Mouse (Mus musculus) forebrain, postnatal 0 days (tissue): ENCODE results near the gene Hamp. TPM values are rescaled to one million over a fixed set of nuclear protein-coding genes. Genes with fewer than 3 reads are reported as not detected.
A peak's percentile ranks its signal among the peaks of the same experiment; 100 is the strongest.

Experiments
- ATAC-seq: fragments of 200-750 bp; cut with Nextera tagmentation; 2 replicates; pipeline ENCODE4 v1.8.0; 2017; ENCODE audit warnings: mild to moderate bottlenecking, moderate library complexity
- DNase-seq: peaks from one replicate; pipeline ENCODE4 v3.0.0-alpha.2; 2015
- H3K27ac ChIP-seq: fragments of 300-500 bp; sonication (generic); 2 replicates; pipeline ENCODE4 v1.5.1; 2014; ENCODE audit warnings: low read depth, mild to moderate bottlenecking, antibody characterized with exemption, low read length, moderate library complexity, mixed read lengths
- H3K27me3 ChIP-seq: fragments of 300-500 bp; sonication (generic); 2 replicates; pipeline ENCODE4 v1.6.1; 2014; ENCODE audit warnings: mild to moderate bottlenecking, low read length, mixed read lengths; ENCODE audit not compliant: insufficient read depth
- H3K36me3 ChIP-seq: fragments of 300-500 bp; sonication (generic); 2 replicates; pipeline ENCODE4 v1.6.1; 2014; ENCODE audit warnings: mild to moderate bottlenecking, moderate library complexity; ENCODE audit not compliant: insufficient read depth
- H3K4me1 ChIP-seq: fragments of 300-500 bp; sonication (generic); 2 replicates; pipeline ENCODE4 v1.6.1; 2014; ENCODE audit warnings: antibody characterized with exemption; ENCODE audit not compliant: insufficient read depth
- H3K4me2 ChIP-seq: fragments of 300-500 bp; sonication (generic); 2 replicates; pipeline ENCODE4 v1.6.1; 2014; ENCODE audit warnings: low read depth, mild to moderate bottlenecking, moderate library complexity
- H3K4me3 ChIP-seq: fragments of 300-500 bp; sonication (generic); 2 replicates; pipeline ENCODE4 v1.5.1; 2014; ENCODE audit warnings: low read depth, low read length, mixed read lengths
- H3K9ac ChIP-seq: fragments of 300-500 bp; sonication (generic); 2 replicates; pipeline ENCODE4 v1.6.1; 2014; ENCODE audit warnings: mild to moderate bottlenecking
- H3K9me3 ChIP-seq: fragments of 300-500 bp; sonication (generic); 2 replicates; pipeline ENCODE4 v1.6.1; 2016; ENCODE audit warnings: low read length
- CTCF ChIP-seq: sonication (generic); IDR thresholded peaks from 2 replicates; pipeline ENCODE4 v1.5.1; 2016; ENCODE audit warnings: antibody characterized with exemption, control low read depth, low read depth
- WGBS: fragments of 180-500 bp; shearing (Covaris S2); extraction: QIAGEN DNeasy Blood & Tissue Kit; methylation state at CpG from one replicate; pipeline ENCODE4 v1.1.7; 2014; 5-methylcytosine and 5-hydroxymethylcytosine counted together
- polyA plus RNA-seq: library from polyadenylated mRNA; unstranded; fragments of >200 nt; fragmentation: Nextera tagmentation; extraction: Ambion mirVana; gene quantifications from 2 replicates; pipeline ENCODE4 v1.2.1, GENCODE M21; 2015
- total RNA-seq: library from RNA; depleted of rRNA; stranded (reverse); fragments of >200 nt; gene quantifications from 2 replicates; pipeline ENCODE4 v1.2.3, GENCODE M21; 2014

Gene Hamp
- total and polyA plus RNA-seq, 2 experiments from 2014 or later = not detected

DNA sequence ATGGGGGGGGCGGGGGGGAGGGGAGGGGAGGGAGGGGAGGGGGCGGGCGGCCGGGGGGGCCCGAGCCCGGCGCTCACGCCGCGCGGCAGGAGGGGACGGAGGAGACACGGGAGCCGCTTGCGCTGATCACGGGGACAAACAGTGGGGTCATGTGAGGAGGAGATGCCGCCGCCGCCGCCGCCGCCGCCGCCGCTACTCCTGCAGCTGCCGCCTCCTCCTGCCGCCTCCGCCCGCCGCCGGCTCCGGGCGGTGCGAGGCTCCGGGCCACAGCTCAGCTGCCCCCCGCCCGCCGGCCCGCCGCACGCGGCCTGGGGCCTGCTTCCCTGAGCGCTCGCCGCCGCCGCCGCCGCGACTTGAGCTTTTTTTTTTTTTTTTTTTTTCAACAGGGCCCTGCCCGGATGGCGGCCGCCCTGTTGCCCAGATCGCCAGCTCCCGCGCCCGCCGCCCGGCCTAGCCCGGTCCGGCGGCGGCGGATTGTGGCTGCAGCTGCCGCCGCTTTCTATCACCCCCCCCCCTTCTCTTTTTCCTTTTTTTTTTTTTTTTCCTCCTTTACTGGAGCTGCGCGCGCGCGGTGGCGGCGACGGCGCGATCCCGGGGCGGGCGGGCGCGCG lies 13.0 kb upstream of the Hamp start, which contains the start of gene Usf2:
Gene Usf2, minus strand, starts transcription at position 48 of the 611 bp plus-strand sequence.
- no peak for TF ChIP-seq CTCF
- Histone ChIP-seq H3K27ac (peak within 1 kb of the TSS; percentile 98), H3K36me3 (peaks cover 30% of the 10 kb centered on the region), H3K27me3 (no peaks in the 10 kb centered on the region), H3K9ac (peak within 1 kb of the TSS; percentile 99), H3K4me1 (peaks cover 15% of the 10 kb centered on the region), H3K4me3 (peak within 1 kb of the TSS; percentile 94), H3K9me3 (no peaks in the 10 kb centered on the region), H3K4me2 (peak within 1 kb of the TSS; percentile 67)
- DNase-seq (peak; percentile 86), ATAC-seq (peak; percentile 80)
- 1% methylated on average over 36 of the region's 82 CpGs for WGBS

DNA sequence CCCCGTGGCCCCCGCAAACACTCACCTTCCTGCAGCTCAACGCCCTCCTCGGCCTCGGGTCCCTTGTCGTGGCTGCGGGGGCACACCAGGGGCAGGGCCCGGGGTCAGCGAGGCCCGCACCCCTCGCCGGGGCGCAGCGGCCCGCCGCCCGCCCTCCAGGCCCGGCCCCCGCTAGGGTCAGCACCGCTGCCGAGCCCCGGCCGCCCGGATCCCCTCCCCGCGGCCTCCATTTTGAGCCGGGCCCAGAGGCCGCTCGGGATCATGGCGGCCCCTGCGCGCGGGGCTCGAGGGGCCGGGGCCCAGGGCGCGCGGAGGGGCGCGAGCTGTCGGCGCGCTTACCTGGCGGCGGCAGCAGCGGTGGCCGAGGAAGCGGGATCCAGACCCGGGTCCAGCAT lies 12.5 kb upstream of the Hamp start:
- H3K4me1 ChIP-seq = peaks cover 15% of the 10 kb centered on the region
- DNase-seq (no peak), ATAC-seq (peak; percentile 46)
- H3K27ac ChIP-seq = peak overlapping the region; percentile 98
- H3K36me3 ChIP-seq = peaks cover 34% of the 10 kb centered on the region
- H3K27me3 ChIP-seq = no peaks in the 10 kb centered on the region
- no peaks in the 10 kb centered on the region for H3K9me3 ChIP-seq
- peak overlapping the region; percentile 99 for H3K9ac ChIP-seq
- H3K4me3 ChIP-seq = peak overlapping the region; percentile 94
- H3K4me2 ChIP-seq = peak overlapping the region; percentile 67
- 1% methylated on average over 22 of the region's 49 CpGs for WGBS
- TF ChIP-seq CTCF = no peak

DNA sequence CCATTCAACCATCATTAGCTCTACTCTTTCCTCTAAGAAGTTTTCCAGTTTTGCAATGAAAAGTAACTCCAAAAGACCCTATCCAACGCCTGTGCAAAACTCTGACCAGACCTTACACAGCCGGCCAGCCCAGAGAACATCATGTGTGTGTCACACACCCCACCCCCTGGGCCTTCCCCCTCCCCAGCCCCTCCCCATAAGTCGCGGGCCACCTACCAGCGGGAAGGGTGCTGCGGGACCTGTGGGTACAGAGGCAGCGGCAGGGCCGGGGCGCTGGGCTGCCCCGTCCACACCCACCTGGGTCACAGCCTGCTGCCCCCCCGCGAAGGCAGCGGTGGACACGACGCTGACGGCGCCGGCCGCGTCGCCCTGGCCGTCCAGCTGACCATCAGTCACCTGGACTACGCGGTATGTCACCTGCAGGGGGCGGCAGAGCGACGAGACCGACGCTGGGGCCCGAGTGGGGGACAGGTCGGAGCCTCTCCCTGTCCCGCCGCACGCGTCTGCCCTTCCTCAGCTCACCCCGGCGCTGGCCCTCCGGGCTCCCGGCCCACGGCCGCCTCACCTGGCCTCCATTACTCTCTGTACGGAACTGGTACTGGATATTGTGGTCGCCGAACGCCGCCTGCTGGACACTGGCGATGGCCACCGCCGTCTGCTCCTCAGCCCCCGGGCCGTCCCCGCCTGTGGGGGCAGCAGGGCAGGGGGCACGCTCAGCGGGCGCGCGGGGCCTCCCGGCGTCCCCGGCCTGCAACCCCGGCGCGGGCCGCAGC lies 11.9 kb upstream of the Hamp start:
- peak; percentile 56 for ATAC-seq
- H3K9ac ChIP-seq = peak overlapping the region; percentile 99
- peak overlapping the region; percentile 67 for H3K4me2 ChIP-seq
- H3K27ac ChIP-seq = peak overlapping the region; percentile 98
- peak overlapping the region; percentile 94 for H3K4me3 ChIP-seq
- DNase-seq = peak; percentile 75
- under 1% methylated on average over 61 of the region's 64 CpGs for WGBS
- H3K36me3 ChIP-seq = peaks cover 39% of the 10 kb centered on the region
- TF ChIP-seq CTCF = peak; percentile 84
- peaks cover 15% of the 10 kb centered on the region for H3K4me1 ChIP-seq
- no peaks in the 10 kb centered on the region for H3K9me3 ChIP-seq
- H3K27me3 ChIP-seq = no peaks in the 10 kb centered on the region

DNA sequence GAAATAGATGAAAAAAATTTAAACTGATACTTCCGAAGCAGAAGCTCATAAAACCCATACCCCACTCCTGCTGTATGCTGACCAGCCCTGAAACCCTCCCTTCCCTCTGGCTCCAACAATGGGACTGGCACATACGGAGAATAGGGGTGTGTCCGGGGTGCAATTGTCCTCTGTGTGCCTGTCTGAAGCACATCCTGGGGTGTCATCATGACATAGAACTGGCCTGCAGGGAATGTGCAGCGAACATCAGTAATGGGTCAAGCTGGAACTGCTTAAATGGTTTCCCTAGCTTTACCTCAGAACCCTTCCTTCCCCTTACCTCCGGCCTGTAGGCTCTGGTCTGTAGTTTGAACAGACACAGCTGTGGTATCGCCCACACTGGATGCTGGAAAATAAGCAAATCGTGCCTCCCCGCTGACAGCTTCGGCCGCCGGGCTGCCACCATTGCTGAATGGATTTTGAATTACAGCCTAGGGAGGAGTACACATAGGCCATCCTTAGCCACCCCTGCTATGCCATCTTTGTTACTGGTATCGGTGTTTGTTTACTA lies 11.2 kb upstream of the Hamp start:
- Histone ChIP-seq H3K27me3 (no peaks in the 10 kb centered on the region), H3K4me1 (peaks cover 15% of the 10 kb centered on the region), H3K4me2 (peak overlapping the region; percentile 67), H3K9ac (0 out of 2 replicates have a peak overlapping the region, but pooled peaks have one; percentile 99), H3K9me3 (no peaks in the 10 kb centered on the region), H3K27ac (no peak overlapping the region), H3K4me3 (peak overlapping the region; percentile 94), H3K36me3 (peaks cover 44% of the 10 kb centered on the region)
- WGBS = 85% methylated on average over 12 of the region's 12 CpGs
- no peak for ATAC-seq
- TF ChIP-seq CTCF = no peak
- no peak for DNase-seq

DNA sequence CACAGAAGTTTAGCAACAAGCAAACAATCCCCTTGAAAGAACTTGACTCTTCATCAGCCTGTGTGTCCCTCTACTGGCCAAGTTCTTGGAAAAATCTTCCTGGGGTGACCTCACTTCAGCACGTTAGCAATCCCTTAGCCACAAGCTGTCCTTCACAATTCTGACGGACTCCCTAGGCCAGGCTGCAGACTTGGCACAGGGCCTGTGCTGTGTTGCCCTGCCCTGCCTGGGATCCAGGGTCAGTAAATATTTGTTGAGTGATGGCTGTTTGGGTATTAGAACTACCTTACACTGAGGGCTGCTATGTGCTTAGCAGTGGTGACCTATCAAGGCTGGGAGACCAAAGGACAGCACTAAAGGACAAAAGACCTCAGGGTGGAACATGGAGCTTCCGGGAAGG lies 10.2 kb upstream of the Hamp start:
- H3K27me3 ChIP-seq = no peaks in the 10 kb centered on the region
- H3K4me2 ChIP-seq = no peak overlapping the region
- TF ChIP-seq CTCF = no peak
- no peak overlapping the region for H3K27ac ChIP-seq
- DNase-seq (no peak), ATAC-seq (no peak)
- no peaks in the 10 kb centered on the region for H3K9me3 ChIP-seq
- no peak overlapping the region for H3K9ac ChIP-seq
- WGBS = 78% methylated on average over 3 of the region's 3 CpGs
- no peak overlapping the region for H3K4me3 ChIP-seq
- H3K36me3 ChIP-seq = peaks cover 48% of the 10 kb centered on the region
- peaks cover 15% of the 10 kb centered on the region for H3K4me1 ChIP-seq

DNA sequence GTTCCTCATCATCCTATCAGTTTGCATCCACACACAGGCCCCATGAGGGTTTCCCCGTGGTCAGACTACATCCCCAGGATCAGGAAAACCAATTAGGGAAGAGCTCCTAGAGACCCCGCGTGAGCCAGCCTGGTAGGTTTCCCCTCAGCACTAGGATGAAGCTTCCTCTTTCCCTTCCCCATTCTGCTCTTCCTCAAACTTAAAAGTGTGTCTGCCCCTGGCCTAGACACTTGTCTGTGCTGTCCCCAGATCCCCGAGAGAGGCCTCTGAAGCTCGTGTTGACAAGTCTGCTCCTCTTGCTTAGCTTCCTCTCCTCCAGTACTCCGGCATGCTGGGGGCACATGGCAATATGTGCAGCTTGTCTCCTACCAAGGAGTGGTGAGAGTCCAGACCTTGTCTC lies 9.6 kb upstream of the Hamp start:
- Histone ChIP-seq H3K27ac (no peak overlapping the region), H3K9me3 (no peaks in the 10 kb centered on the region), H3K4me2 (no peak overlapping the region), H3K9ac (no peak overlapping the region), H3K4me1 (peaks cover 13% of the 10 kb centered on the region), H3K4me3 (no peak overlapping the region), H3K36me3 (peaks cover 51% of the 10 kb centered on the region), H3K27me3 (no peaks in the 10 kb centered on the region)
- TF ChIP-seq CTCF = no peak
- no peak for DNase-seq
- no peak for ATAC-seq
- WGBS = 88% methylated on average over 6 of the region's 6 CpGs
